Mouse (Mus musculus): ENCODE measurements around the gene Cps1. TPM values are rescaled to one million over a fixed set of nuclear protein-coding genes. Genes with fewer than 3 reads are reported as not detected.

Gene Cps1
- total RNA-seq (2021) (under 1 TPM; 0.05 to 0.08 TPM), polyA plus RNA-seq (2012; rRNA removed) (0.02 and 0.38 TPM in 2 replicates)
- long read RNA-seq = 0 reads

GRCm38 (mm10) chr1:67122797-67123196 is at the start of gene Cps1:
Cps1 (plus strand) TSS chr1:67123026.
- Histone ChIP-seq H3K9ac (ENCODE audit: low read depth, low read length) (no peak within 1 kb of the TSS), H3K79me2 (replicated peaks; ENCODE audit: control insufficient read depth, insufficient read depth, low read length) (no peaks in the 10 kb centered on the region), H3K27me3 (ENCODE audit: control insufficient read depth, insufficient read depth, low read length) (no peaks in the 10 kb centered on the region), H3K27ac (no peak within 1 kb of the TSS), H3K4me1 (ENCODE audit: control insufficient read depth, insufficient read depth, low read length) (no peaks in the 10 kb centered on the region), H3K4me3 (no peak within 1 kb of the TSS), H3K36me3 (ENCODE audit: control insufficient read depth, insufficient read depth, low read length) (no peaks in the 10 kb centered on the region)
- no peak for DNase-seq
- 75% methylated on average over 3 of the region's 3 CpGs for WGBS
- TF ChIP-seq EP300 (IDR thresholded peaks at IDR 0.05; ENCODE audit: insufficient read depth, low read depth, low read length) = no peak
- no peak for TF ChIP-seq POLR2A (IDR thresholded peaks at IDR 0.05; ENCODE audit: insufficient read depth, low read depth, low read length)
- no peak for TF ChIP-seq CTCF (IDR thresholded peaks at IDR 0.05)
- intact Hi-C loops (cut with DNase I) = no loop called here

GRCm38 (mm10) chr1:67077739-67078138 is 45.1 kb upstream of the Cps1 start:
- Histone ChIP-seq H3K36me3 (ENCODE audit: control insufficient read depth, insufficient read depth, low read length) (no peaks in the 10 kb centered on the region), H3K9ac (ENCODE audit: low read depth, low read length) (no peak overlapping the region), H3K79me2 (replicated peaks; ENCODE audit: control insufficient read depth, insufficient read depth, low read length) (no peaks in the 10 kb centered on the region), H3K4me1 (ENCODE audit: control insufficient read depth, insufficient read depth, low read length) (no peaks in the 10 kb centered on the region), H3K27me3 (ENCODE audit: control insufficient read depth, insufficient read depth, low read length) (no peaks in the 10 kb centered on the region), H3K27ac (no peak overlapping the region), H3K4me3 (no peak overlapping the region)
- WGBS = 60% methylated on average over 2 of the region's 2 CpGs
- intact Hi-C loops (cut with DNase I) = no loop called here
- DNase-seq = no peak
- no peak for TF ChIP-seq CTCF (IDR thresholded peaks at IDR 0.05)
- TF ChIP-seq EP300 (IDR thresholded peaks at IDR 0.05; ENCODE audit: insufficient read depth, low read depth, low read length) = no peak
- no peak for TF ChIP-seq POLR2A (IDR thresholded peaks at IDR 0.05; ENCODE audit: insufficient read depth, low read depth, low read length)

GRCm38 (mm10) chr1:67078666-67079065 is 44.2 kb upstream of the Cps1 start:
- H3K36me3 ChIP-seq (ENCODE audit: control insufficient read depth, insufficient read depth, low read length) = no peaks in the 10 kb centered on the region
- no peaks in the 10 kb centered on the region for H3K4me1 ChIP-seq (ENCODE audit: control insufficient read depth, insufficient read depth, low read length)
- 64% methylated on average over 2 of the region's 2 CpGs for WGBS
- no peak for DNase-seq
- H3K9ac ChIP-seq (ENCODE audit: low read depth, low read length) = no peak overlapping the region
- intact Hi-C loops (cut with DNase I) = no loop called here
- H3K4me3 ChIP-seq = no peak overlapping the region
- no peak overlapping the region for H3K27ac ChIP-seq
- TF ChIP-seq CTCF (IDR thresholded peaks at IDR 0.05) (no peak), POLR2A (IDR thresholded peaks at IDR 0.05; ENCODE audit: insufficient read depth, low read depth, low read length) (no peak)
- no peaks in the 10 kb centered on the region for H3K27me3 ChIP-seq (ENCODE audit: control insufficient read depth, insufficient read depth, low read length)
- no peaks in the 10 kb centered on the region for H3K79me2 ChIP-seq (replicated peaks; ENCODE audit: control insufficient read depth, insufficient read depth, low read length)

- no peaks in the 10 kb centered on the region for H3K36me3 ChIP-seq (ENCODE audit: control insufficient read depth, insufficient read depth, low read length)
- H3K79me2 ChIP-seq (replicated peaks; ENCODE audit: control insufficient read depth, insufficient read depth, low read length) = no peaks in the 10 kb centered on the region
- no peak overlapping the region for H3K4me3 ChIP-seq
- no peak overlapping the region for H3K27ac ChIP-seq
- intact Hi-C loops (cut with DNase I) = no loop called here
- no peak for TF ChIP-seq POLR2A (IDR thresholded peaks at IDR 0.05; ENCODE audit: insufficient read depth, low read depth, low read length)
- TF ChIP-seq EP300 (IDR thresholded peaks at IDR 0.05; ENCODE audit: insufficient read depth, low read depth, low read length) = no peak
- TF ChIP-seq CTCF (IDR thresholded peaks at IDR 0.05) = no peak
- no peak for DNase-seq
- WGBS = 65% methylated on average over 7 of the region's 7 CpGs
- H3K27me3 ChIP-seq (ENCODE audit: control insufficient read depth, insufficient read depth, low read length) = no peaks in the 10 kb centered on the region
- no peaks in the 10 kb centered on the region for H3K4me1 ChIP-seq (ENCODE audit: control insufficient read depth, insufficient read depth, low read length)
- H3K9ac ChIP-seq (ENCODE audit: low read depth, low read length) = no peak overlapping the region
These were observed 43.7 kb upstream of the Cps1 start for GRCm38 (mm10) chr1:67079146-67079545.

GRCm38 (mm10) chr1:67092473-67092872 is 30.4 kb upstream of the Cps1 start:
- Histone ChIP-seq H3K4me1 (ENCODE audit: control insufficient read depth, insufficient read depth, low read length) (no peaks in the 10 kb centered on the region; the same call in 1 of the 2 replicates), H3K27me3 (ENCODE audit: control insufficient read depth, insufficient read depth, low read length) (no peaks in the 10 kb centered on the region), H3K79me2 (replicated peaks; ENCODE audit: control insufficient read depth, insufficient read depth, low read length) (no peaks in the 10 kb centered on the region), H3K27ac (no peak overlapping the region), H3K36me3 (ENCODE audit: control insufficient read depth, insufficient read depth, low read length) (no peaks in the 10 kb centered on the region), H3K4me3 (no peak overlapping the region), H3K9ac (ENCODE audit: low read depth, low read length) (no peak overlapping the region)
- 75% methylated on average over 1 of the region's 1 CpGs for WGBS
- DNase-seq = no peak
- TF ChIP-seq POLR2A (IDR thresholded peaks at IDR 0.05; ENCODE audit: insufficient read depth, low read depth, low read length) = no peak
- TF ChIP-seq EP300 (IDR thresholded peaks at IDR 0.05; ENCODE audit: insufficient read depth, low read depth, low read length) = no peak
- no peak for TF ChIP-seq CTCF (IDR thresholded peaks at IDR 0.05)
- intact Hi-C loops (cut with DNase I) = no loop called here

GRCm38 (mm10) chr1:67099215-67099614 is 23.6 kb upstream of the Cps1 start:
- Histone ChIP-seq H3K4me3 (no peak overlapping the region), H3K27me3 (ENCODE audit: control insufficient read depth, insufficient read depth, low read length) (no peaks in the 10 kb centered on the region), H3K79me2 (replicated peaks; ENCODE audit: control insufficient read depth, insufficient read depth, low read length) (no peaks in the 10 kb centered on the region), H3K4me1 (ENCODE audit: control insufficient read depth, insufficient read depth, low read length) (no peaks in the 10 kb centered on the region; the same call in 1 of the 2 replicates), H3K36me3 (ENCODE audit: control insufficient read depth, insufficient read depth, low read length) (no peaks in the 10 kb centered on the region), H3K9ac (ENCODE audit: low read depth, low read length) (no peak overlapping the region), H3K27ac (no peak overlapping the region)
- intact Hi-C loops (cut with DNase I) = no loop called here
- 73% methylated on average over 1 of the region's 1 CpGs for WGBS
- no peak for TF ChIP-seq EP300 (IDR thresholded peaks at IDR 0.05; ENCODE audit: insufficient read depth, low read depth, low read length)
- no peak for TF ChIP-seq CTCF (IDR thresholded peaks at IDR 0.05)
- TF ChIP-seq POLR2A (IDR thresholded peaks at IDR 0.05; ENCODE audit: insufficient read depth, low read depth, low read length) = no peak
- no peak for DNase-seq
